Mouse (Mus musculus) retina, postnatal 1 day (tissue): ENCODE data around the gene 4933402N22Rik.
"Not testable (repeated sequence)": the region's sequence is repeated elsewhere in the genome, so short reads cannot be mapped to it uniquely, and the experiment has no call there.

Experiments
- DNase-seq: peaks from one replicate; pipeline ENCODE4 v3.0.0-alpha.2; 2012

4933402N22Rik gene

DNA sequence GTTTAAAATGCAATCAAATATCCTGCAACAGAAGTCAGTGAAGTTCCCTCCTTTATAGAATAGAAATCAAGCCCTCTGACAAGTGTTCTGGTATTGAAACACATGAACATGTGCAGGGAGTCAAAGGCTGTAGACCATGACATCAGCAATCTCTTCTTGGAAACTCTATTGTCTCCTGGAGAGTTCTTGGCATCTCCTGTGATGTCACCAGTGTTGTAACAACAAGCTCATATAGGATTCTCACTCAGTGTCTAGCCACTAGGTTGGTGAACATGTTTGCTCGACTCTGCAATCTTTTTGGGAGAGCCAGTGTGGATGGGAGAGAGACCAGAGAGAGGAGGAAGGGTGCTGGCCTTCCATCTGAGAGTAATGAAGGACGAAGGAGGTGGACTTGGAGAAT is at the start of gene 4933402N22Rik:
Gene 4933402N22Rik, plus strand, starts transcription at position 301 of the 400 bp plus-strand sequence.
- DNase-seq = not testable (repeated sequence)

DNA sequence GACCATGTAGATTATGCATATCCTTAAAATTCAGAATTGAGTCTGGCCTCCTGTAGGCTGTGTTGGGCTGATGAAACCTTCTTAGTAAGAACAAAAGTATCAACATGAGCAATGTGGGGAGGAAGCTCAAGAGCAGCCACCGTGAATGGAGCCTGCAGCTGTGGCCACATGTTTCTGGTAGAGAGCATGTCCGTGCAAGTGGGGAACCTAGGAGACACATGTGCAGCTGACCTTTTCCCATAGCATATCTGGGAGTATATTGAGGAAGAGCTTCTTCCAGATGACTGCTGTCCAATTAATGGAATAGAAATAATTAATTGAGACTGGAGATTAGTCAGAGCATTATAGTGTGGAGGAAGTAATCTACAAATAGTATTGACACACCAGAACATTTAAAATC is 5.9 kb downstream of the 4933402N22Rik start:
- DNase-seq = not testable (repeated sequence)
